Mouse (Mus musculus) C2C12 (cell line): Measurements from ENCODE around the gene Spata16.

ENCODE experiments used
- CEBPB ChIP-seq: IDR thresholded peaks from one replicate; pipeline ENCODE4 v1.6.1; 2011; ENCODE audit warnings: low read depth, mild to moderate bottlenecking, control low read depth, moderate library complexity
- CTCF ChIP-seq: IDR thresholded peaks from one replicate; pipeline ENCODE4 v1.5.1; 2011; ENCODE audit not compliant: control insufficient read depth, insufficient read depth, insufficient read length
- FOSL1 ChIP-seq: IDR thresholded peaks from one replicate; pipeline ENCODE4 v1.8.0; 2011; ENCODE audit warnings: mild to moderate bottlenecking, low read length; ENCODE audit not compliant: poor library complexity, insufficient read depth, severe bottlenecking
- MAX ChIP-seq: IDR thresholded peaks from one replicate; pipeline ENCODE4 v1.6.1; 2011; ENCODE audit warnings: mild to moderate bottlenecking, control low read depth
- MYOD1 ChIP-seq: IDR thresholded peaks from one replicate; pipeline ENCODE4 v1.6.1; 2011; ENCODE audit warnings: low read depth; ENCODE audit not compliant: control insufficient read depth, insufficient read length
- MYOG ChIP-seq: IDR thresholded peaks from one replicate; pipeline ENCODE4 v1.6.1; 2011; ENCODE audit not compliant: control insufficient read depth, insufficient read length; ENCODE audit errors: extremely low read depth
- USF1 ChIP-seq: IDR thresholded peaks from one replicate; pipeline ENCODE4 v1.6.1; 2011; ENCODE audit warnings: low read depth, mild to moderate bottlenecking, control low read depth, moderate library complexity

DNA sequence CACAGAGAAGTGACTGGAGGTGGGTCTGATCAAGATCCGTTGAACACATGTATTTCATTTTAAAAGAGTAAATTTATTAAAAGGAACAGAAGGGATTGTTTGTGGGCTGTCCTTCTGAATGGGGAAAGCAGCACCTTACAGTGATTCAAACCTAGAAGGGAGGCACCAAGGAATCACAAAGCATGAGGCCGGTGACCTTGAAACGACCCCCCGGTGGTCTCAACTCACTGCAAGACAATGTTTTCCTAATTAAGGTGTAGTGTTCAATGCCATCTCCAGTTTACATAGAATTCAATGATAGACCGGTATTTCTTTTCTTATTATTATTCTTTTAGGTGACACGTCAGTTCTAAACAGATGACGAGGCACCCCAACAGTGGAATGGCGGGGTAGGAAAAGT, 2.4 kb downstream of the Spata16 start:
- TF ChIP-seq CTCF (no peak), USF1 (no peak), MAX (no peak), MYOD1 (no peak), FOSL1 (no peak), MYOG (no peak), CEBPB (no peak)
